Mouse (Mus musculus) gastrocnemius, postnatal 10 days (tissue): ENCODE results near the gene Tmem43. TPM values are rescaled to one million over a fixed set of nuclear protein-coding genes. Genes with fewer than 3 reads are reported as not detected.

Experiments
- DNase-seq: peaks from one replicate; pipeline ENCODE4 v3.0.0; 2021; ENCODE audit warnings: mixed read lengths
- total RNA-seq, 2 experiments: library from RNA; stranded (reverse); gene quantifications; 2 replicates each; pipeline ENCODE4 v1.2.3; 2021

Gene Tmem43
- total RNA-seq, 2 experiments from 2014 or later: 32.5 to 41.5 TPM

GRCm38 (mm10) chr6:91533771-91534170 is 60.3 kb downstream of the Tmem43 start:
- no peak for DNase-seq

GRCm38 (mm10) chr6:91534268-91534667 is 60.8 kb downstream of the Tmem43 start:
- DNase-seq: no peak

- DNase-seq: no peak
Measured at GRCm38 (mm10) chr6:91535231-91535630, 61.7 kb downstream of the Tmem43 start.

- DNase-seq: no peak
Measured at GRCm38 (mm10) chr6:91536047-91536765, 62.7 kb downstream of the Tmem43 start.

Other genes with a start within 250 kb of the Tmem43 start
- not detected for gene Wnt7a, start 62.3 kb upstream of the Tmem43 start, total RNA-seq
- gene Chchd4, start 157 bp upstream of the Tmem43 start, total RNA-seq: 10 to 100 TPM in 1 of 2 experiments, 1 to 10 TPM in 1; 9.9 to 10.0 TPM
- 1 to 10 TPM; 5.9 to 8.4 TPM for gene Xpc, start 42.2 kb downstream of the Tmem43 start, total RNA-seq
- gene Lsm3, start 42.2 kb downstream of the Tmem43 start, total RNA-seq: 10 to 100 TPM; 55.2 to 57.3 TPM
- 10 to 100 TPM; 43.1 to 64.5 TPM for gene Slc6a6, start 210.3 kb downstream of the Tmem43 start, total RNA-seq